Mouse (Mus musculus) liver, embryonic 16.5 days (tissue): ENCODE results near the gene Epb41l5. TPM values are rescaled to one million over a fixed set of nuclear protein-coding genes. Genes with fewer than 3 reads are reported as not detected.
A peak's percentile ranks its signal among the peaks of the same experiment; 100 is the strongest.

ENCODE experiments used
- ATAC-seq: fragments of 200-750 bp; cut with Nextera tagmentation; 2 replicates; pipeline ENCODE4 v1.8.0; 2017; ENCODE audit warnings: low read depth, mild to moderate bottlenecking, moderate number of reproducible peaks, moderate library complexity
- H3K27ac ChIP-seq: fragments of 300-500 bp; sonication (generic); 2 replicates; pipeline ENCODE4 v1.5.1; 2014; ENCODE audit warnings: mild to moderate bottlenecking, low read length
- H3K27me3 ChIP-seq: fragments of 300-500 bp; sonication (generic); 2 replicates; pipeline ENCODE4 v1.6.1; 2014; ENCODE audit warnings: low read depth, low read length, mixed read lengths; ENCODE audit not compliant: control insufficient read depth, insufficient read depth
- H3K36me3 ChIP-seq: fragments of 300-500 bp; sonication (generic); 2 replicates; pipeline ENCODE4 v1.6.1; 2014; ENCODE audit warnings: mild to moderate bottlenecking; ENCODE audit not compliant: control insufficient read depth, insufficient read depth
- H3K4me1 ChIP-seq: fragments of 300-500 bp; sonication (generic); 2 replicates; pipeline ENCODE4 v1.6.1; 2014; ENCODE audit warnings: low read depth, low read length, mixed read lengths; ENCODE audit not compliant: control insufficient read depth
- H3K4me2 ChIP-seq: fragments of 300-500 bp; sonication (generic); 2 replicates; pipeline ENCODE4 v1.6.1; 2014; ENCODE audit warnings: low read depth, low read length, mixed read lengths
- H3K4me3 ChIP-seq: fragments of 300-500 bp; sonication (generic); 2 replicates; pipeline ENCODE4 v1.5.1; 2014; ENCODE audit warnings: low read depth, mild to moderate bottlenecking, low read length
- H3K9ac ChIP-seq: fragments of 300-500 bp; sonication (generic); 2 replicates; pipeline ENCODE4 v1.6.1; 2014; ENCODE audit warnings: low read depth, low read length
- H3K9me3 ChIP-seq: fragments of 300-500 bp; sonication (generic); replicated peaks from 2 replicates; pipeline ENCODE4 v1.6.1; 2016; ENCODE audit warnings: low read length; ENCODE audit not compliant: control insufficient read depth
- WGBS: fragments of 180-500 bp; shearing (Covaris S2); extraction: QIAGEN DNeasy Blood & Tissue Kit; methylation state at CpG from one replicate; pipeline ENCODE4 v1.1.7; 2014; ENCODE audit not compliant: insufficient replicate concordance; 5-methylcytosine and 5-hydroxymethylcytosine counted together
- polyA plus RNA-seq: library from polyadenylated mRNA; unstranded; fragments of >200 nt; fragmentation: Nextera tagmentation; extraction: Ambion mirVana; gene quantifications from 2 replicates; pipeline ENCODE4 v1.2.1, GENCODE M21; 2015

Gene Epb41l5
- polyA plus RNA-seq, 1 experiment from 2014 or later: 24.7 TPM

- Histone ChIP-seq H3K4me3 (no peak overlapping the region), H3K27ac (no peak overlapping the region), H3K36me3 (no peaks in the 10 kb centered on the region), H3K27me3 (no peaks in the 10 kb centered on the region), H3K9ac (no peak overlapping the region), H3K9me3 (no peaks in the 10 kb centered on the region), H3K4me1 (peaks cover 8% of the 10 kb centered on the region), H3K4me2 (no peak overlapping the region)
- no peak for ATAC-seq
- 50% methylated on average over 2 of the region's 2 CpGs for WGBS
Observed at GRCm38 (mm10) chr1:119649627-119650026, 827 bp upstream of the Epb41l5 start.

GRCm38 (mm10) chr1:119646356-119646755 lies 2.4 kb downstream of the Epb41l5 start:
- Histone ChIP-seq H3K4me1 (peaks cover 8% of the 10 kb centered on the region), H3K27ac (no peak overlapping the region), H3K4me3 (no peak overlapping the region), H3K27me3 (no peaks in the 10 kb centered on the region), H3K4me2 (no peak overlapping the region), H3K36me3 (no peaks in the 10 kb centered on the region), H3K9ac (no peak overlapping the region), H3K9me3 (no peaks in the 10 kb centered on the region)
- WGBS: 65% methylated on average over 2 of the region's 2 CpGs
- ATAC-seq: no peak

GRCm38 (mm10) chr1:119642367-119642766 lies 6.4 kb downstream of the Epb41l5 start:
- Histone ChIP-seq H3K4me3 (no peak overlapping the region), H3K9me3 (no peaks in the 10 kb centered on the region), H3K4me2 (no peak overlapping the region), H3K27me3 (no peaks in the 10 kb centered on the region), H3K36me3 (no peaks in the 10 kb centered on the region), H3K9ac (no peak overlapping the region), H3K4me1 (peaks cover 2% of the 10 kb centered on the region; the same call in 1 of the 2 replicates), H3K27ac (no peak overlapping the region)
- 48% methylated on average over 12 of the region's 12 CpGs for WGBS
- no peak for ATAC-seq

GRCm38 (mm10) chr1:119641090-119641812 lies 7.5 kb downstream of the Epb41l5 start:
- no peaks in the 10 kb centered on the region for H3K27me3 ChIP-seq
- peaks cover 2% of the 10 kb centered on the region; the same call in 1 of the 2 replicates for H3K4me1 ChIP-seq
- no peaks in the 10 kb centered on the region for H3K36me3 ChIP-seq
- H3K9me3 ChIP-seq: no peaks in the 10 kb centered on the region
- no peak overlapping the region for H3K4me2 ChIP-seq
- no peak overlapping the region for H3K4me3 ChIP-seq
- peak; percentile 41; the same call in 1 of the 2 replicates for ATAC-seq
- H3K27ac ChIP-seq: peak overlapping the region; percentile 33; the same call in 1 of the 2 replicates
- no peak overlapping the region for H3K9ac ChIP-seq

GRCm38 (mm10) chr1:119640006-119640405 lies 8.8 kb downstream of the Epb41l5 start:
- ATAC-seq: no peak
- no peaks in the 10 kb centered on the region for H3K9me3 ChIP-seq
- peaks cover 2% of the 10 kb centered on the region; the same call in 1 of the 2 replicates for H3K4me1 ChIP-seq
- H3K4me3 ChIP-seq: no peak overlapping the region
- H3K4me2 ChIP-seq: no peak overlapping the region
- H3K9ac ChIP-seq: no peak overlapping the region
- WGBS: 59% methylated on average over 2 of the region's 2 CpGs
- H3K36me3 ChIP-seq: no peaks in the 10 kb centered on the region
- no peak overlapping the region for H3K27ac ChIP-seq
- H3K27me3 ChIP-seq: no peaks in the 10 kb centered on the region

GRCm38 (mm10) chr1:119637188-119638023 lies 11.4 kb downstream of the Epb41l5 start:
- no peak overlapping the region for H3K4me2 ChIP-seq
- WGBS: 63% methylated on average over 6 of the region's 6 CpGs

GRCm38 (mm10) chr1:119634746-119635145 lies 14.1 kb downstream of the Epb41l5 start:
- no peak for ATAC-seq
- Histone ChIP-seq H3K27ac (no peak overlapping the region), H3K4me2 (no peak overlapping the region), H3K4me1 (no peaks in the 10 kb centered on the region; the same call in 1 of the 2 replicates), H3K9me3 (no peaks in the 10 kb centered on the region), H3K27me3 (no peaks in the 10 kb centered on the region), H3K9ac (no peak overlapping the region), H3K36me3 (no peaks in the 10 kb centered on the region), H3K4me3 (no peak overlapping the region)
- whole genome bisulfite sequencing: 54% methylated on average over 3 of the region's 3 CpGs

More at GRCm38 (mm10) chr1:119637188-119638023, 11.4 kb downstream of the Epb41l5 start:
- Histone ChIP-seq H3K27me3 (no peaks in the 10 kb centered on the region), H3K36me3 (no peaks in the 10 kb centered on the region), H3K4me1 (peaks cover 2% of the 10 kb centered on the region; the same call in 1 of the 2 replicates), H3K27ac (peak overlapping the region; percentile 69), H3K9ac (no peak overlapping the region), H3K9me3 (no peaks in the 10 kb centered on the region), H3K4me3 (no peak overlapping the region)
- ATAC-seq: peak; percentile 70

GRCm38 (mm10) chr1:119630428-119630827 lies 18.4 kb downstream of the Epb41l5 start:
- no peaks in the 10 kb centered on the region for H3K9me3 ChIP-seq
- H3K36me3 ChIP-seq: no peaks in the 10 kb centered on the region; the same call in 1 of the 2 replicates
- H3K9ac ChIP-seq: no peak overlapping the region
- 17% methylated on average over 1 of the region's 1 CpGs for WGBS
- no peaks in the 10 kb centered on the region for H3K4me1 ChIP-seq
- peak; percentile 24; the same call in 1 of the 2 replicates for ATAC-seq
- H3K4me3 ChIP-seq: no peak overlapping the region
- H3K4me2 ChIP-seq: no peak overlapping the region
- H3K27me3 ChIP-seq: no peaks in the 10 kb centered on the region
- H3K27ac ChIP-seq: no peak overlapping the region

- WGBS: 77% methylated on average over 4 of the region's 4 CpGs
- Histone ChIP-seq H3K4me1 (no peaks in the 10 kb centered on the region), H3K4me2 (no peak overlapping the region)
Observed at GRCm38 (mm10) chr1:119626837-119627236, 22.0 kb downstream of the Epb41l5 start.

More at GRCm38 (mm10) chr1:119626837-119627236, 22.0 kb downstream of the Epb41l5 start:
- no peaks in the 10 kb centered on the region for H3K27me3 ChIP-seq
- H3K27ac ChIP-seq: no peak overlapping the region
- no peak for ATAC-seq
- H3K9me3 ChIP-seq: no peaks in the 10 kb centered on the region
- H3K4me3 ChIP-seq: no peak overlapping the region
- no peak overlapping the region for H3K9ac ChIP-seq
- no peaks in the 10 kb centered on the region; the same call in 1 of the 2 replicates for H3K36me3 ChIP-seq
